Mouse (Mus musculus): ENCODE results near the gene Dnaic1. TPM values are rescaled to one million over a fixed set of nuclear protein-coding genes. Genes with fewer than 3 reads are reported as not detected.

The Dnaic1 gene
- polyA plus RNA-seq, 1 experiment = 0.96 TPM

- Histone ChIP-seq H3K27me3 (ENCODE audit: control insufficient read depth, insufficient read depth, low read length) (no peaks in the 10 kb centered on the region), H3K4me1 (replicated peaks; ENCODE audit: control insufficient read depth, insufficient read depth, low read length) (peaks cover 4% of the 10 kb centered on the region; the same call in 1 of the 2 replicates), H3K27ac (ENCODE audit: control insufficient read depth, insufficient read depth, low read length) (no peak overlapping the region), H3K4me3 (ENCODE audit: control insufficient read depth, insufficient read depth, low read length) (no peak overlapping the region), H3K36me3 (ENCODE audit: control insufficient read depth, insufficient read depth, low read length) (no peaks in the 10 kb centered on the region)
- no peak for DNase-seq
- TF ChIP-seq CTCF (IDR thresholded peaks at IDR 0.05; ENCODE audit: borderline replicate concordance, control insufficient read depth, extremely low read depth, insufficient read depth, low read length, poor library complexity) (no peak), POLR2A (IDR thresholded peaks at IDR 0.05; ENCODE audit: control insufficient read depth, extremely low read depth, insufficient read depth, low read length, poor library complexity) (no peak)
- WGBS = 1% methylated on average over 7 of the region's 8 CpGs
Observed at GRCm38 (mm10) chr4:41665009-41665675, 95.6 kb downstream of the Dnaic1 start.

GRCm38 (mm10) chr4:41666646-41667045, 97.1 kb downstream of the Dnaic1 start:
- Histone ChIP-seq H3K27me3 (ENCODE audit: control insufficient read depth, insufficient read depth, low read length) (no peaks in the 10 kb centered on the region), H3K27ac (ENCODE audit: control insufficient read depth, insufficient read depth, low read length) (no peak overlapping the region), H3K4me3 (ENCODE audit: control insufficient read depth, insufficient read depth, low read length) (no peak overlapping the region), H3K4me1 (replicated peaks; ENCODE audit: control insufficient read depth, insufficient read depth, low read length) (peaks cover 4% of the 10 kb centered on the region; the same call in 1 of the 2 replicates), H3K36me3 (ENCODE audit: control insufficient read depth, insufficient read depth, low read length) (no peaks in the 10 kb centered on the region)
- TF ChIP-seq POLR2A (IDR thresholded peaks at IDR 0.05; ENCODE audit: control insufficient read depth, extremely low read depth, insufficient read depth, low read length, poor library complexity) = no peak
- TF ChIP-seq CTCF (IDR thresholded peaks at IDR 0.05; ENCODE audit: borderline replicate concordance, control insufficient read depth, extremely low read depth, insufficient read depth, low read length, poor library complexity) = no peak
- no peak for DNase-seq
- WGBS = 95% methylated on average over 11 of the region's 11 CpGs

DNA sequence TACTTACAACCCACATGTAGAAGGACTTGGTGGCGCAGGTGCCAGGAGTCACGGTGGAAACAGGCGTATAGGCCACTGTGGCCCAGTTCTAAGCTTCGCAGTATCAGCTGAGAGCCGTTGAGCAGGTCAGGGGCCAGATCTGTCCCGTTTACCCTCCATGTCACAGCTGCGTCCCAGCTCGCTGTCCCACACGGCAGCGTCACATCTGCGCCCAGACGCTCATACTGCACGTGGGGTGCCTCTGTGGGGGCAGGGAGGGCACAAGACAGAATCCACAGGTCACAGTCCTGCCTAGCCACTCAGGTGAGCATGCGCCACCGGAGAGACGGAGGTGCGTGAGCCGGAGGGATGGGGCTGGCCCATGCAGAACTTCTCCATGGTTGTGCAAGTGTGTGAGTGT, 101.3 kb downstream of the Dnaic1 start:
- no peak for DNase-seq
- no peak overlapping the region for H3K4me3 ChIP-seq (ENCODE audit: control insufficient read depth, insufficient read depth, low read length)
- H3K4me1 ChIP-seq (replicated peaks; ENCODE audit: control insufficient read depth, insufficient read depth, low read length) = no peaks in the 10 kb centered on the region
- H3K36me3 ChIP-seq (ENCODE audit: control insufficient read depth, insufficient read depth, low read length) = no peaks in the 10 kb centered on the region
- H3K27me3 ChIP-seq (ENCODE audit: control insufficient read depth, insufficient read depth, low read length) = no peaks in the 10 kb centered on the region
- TF ChIP-seq CTCF (IDR thresholded peaks at IDR 0.05; ENCODE audit: borderline replicate concordance, control insufficient read depth, extremely low read depth, insufficient read depth, low read length, poor library complexity) = no peak
- TF ChIP-seq POLR2A (IDR thresholded peaks at IDR 0.05; ENCODE audit: control insufficient read depth, extremely low read depth, insufficient read depth, low read length, poor library complexity) = no peak
- WGBS = 90% methylated on average over 18 of the region's 18 CpGs
- H3K27ac ChIP-seq (ENCODE audit: control insufficient read depth, insufficient read depth, low read length) = no peak overlapping the region

DNA sequence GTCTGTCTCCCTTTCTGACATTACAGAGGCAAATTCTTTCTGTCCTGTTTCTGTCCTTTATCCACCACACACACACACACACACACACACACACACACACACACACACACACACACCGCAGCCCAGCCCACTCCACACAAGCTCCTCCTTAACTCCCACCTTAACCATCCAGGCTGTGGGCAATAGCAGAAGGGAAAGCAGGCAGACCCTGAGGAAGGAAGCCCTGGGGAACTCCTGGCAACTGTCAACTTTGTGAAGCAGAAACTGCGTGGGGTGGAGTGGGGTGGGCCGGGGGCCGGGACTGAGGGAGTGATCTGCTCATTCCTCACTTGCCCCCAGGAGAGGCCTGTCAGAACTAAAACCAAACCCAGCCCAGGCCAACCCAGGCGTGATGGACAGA, 101.9 kb downstream of the Dnaic1 start:
- no peaks in the 10 kb centered on the region for H3K36me3 ChIP-seq (ENCODE audit: control insufficient read depth, insufficient read depth, low read length)
- H3K27me3 ChIP-seq (ENCODE audit: control insufficient read depth, insufficient read depth, low read length) = no peaks in the 10 kb centered on the region
- no peak overlapping the region for H3K4me3 ChIP-seq (ENCODE audit: control insufficient read depth, insufficient read depth, low read length)
- no peak for DNase-seq
- H3K4me1 ChIP-seq (replicated peaks; ENCODE audit: control insufficient read depth, insufficient read depth, low read length) = no peaks in the 10 kb centered on the region
- 36% methylated on average over 5 of the region's 5 CpGs for WGBS
- no peak for TF ChIP-seq POLR2A (IDR thresholded peaks at IDR 0.05; ENCODE audit: control insufficient read depth, extremely low read depth, insufficient read depth, low read length, poor library complexity)
- TF ChIP-seq CTCF (IDR thresholded peaks at IDR 0.05; ENCODE audit: borderline replicate concordance, control insufficient read depth, extremely low read depth, insufficient read depth, low read length, poor library complexity) = no peak
- no peak overlapping the region for H3K27ac ChIP-seq (ENCODE audit: control insufficient read depth, insufficient read depth, low read length)

- H3K36me3 ChIP-seq (ENCODE audit: control insufficient read depth, insufficient read depth, low read length) = no peaks in the 10 kb centered on the region
- no peaks in the 10 kb centered on the region for H3K4me1 ChIP-seq (replicated peaks; ENCODE audit: control insufficient read depth, insufficient read depth, low read length)
- no peak for DNase-seq
- TF ChIP-seq CTCF (IDR thresholded peaks at IDR 0.05; ENCODE audit: borderline replicate concordance, control insufficient read depth, extremely low read depth, insufficient read depth, low read length, poor library complexity) = no peak
- no peak overlapping the region for H3K27ac ChIP-seq (ENCODE audit: control insufficient read depth, insufficient read depth, low read length)
- WGBS = 50% methylated on average over 8 of the region's 8 CpGs
- H3K4me3 ChIP-seq (ENCODE audit: control insufficient read depth, insufficient read depth, low read length) = no peak overlapping the region
- no peaks in the 10 kb centered on the region for H3K27me3 ChIP-seq (ENCODE audit: control insufficient read depth, insufficient read depth, low read length)
Observed at GRCm38 (mm10) chr4:41671963-41672480, 102.4 kb downstream of the Dnaic1 start.

DNA sequence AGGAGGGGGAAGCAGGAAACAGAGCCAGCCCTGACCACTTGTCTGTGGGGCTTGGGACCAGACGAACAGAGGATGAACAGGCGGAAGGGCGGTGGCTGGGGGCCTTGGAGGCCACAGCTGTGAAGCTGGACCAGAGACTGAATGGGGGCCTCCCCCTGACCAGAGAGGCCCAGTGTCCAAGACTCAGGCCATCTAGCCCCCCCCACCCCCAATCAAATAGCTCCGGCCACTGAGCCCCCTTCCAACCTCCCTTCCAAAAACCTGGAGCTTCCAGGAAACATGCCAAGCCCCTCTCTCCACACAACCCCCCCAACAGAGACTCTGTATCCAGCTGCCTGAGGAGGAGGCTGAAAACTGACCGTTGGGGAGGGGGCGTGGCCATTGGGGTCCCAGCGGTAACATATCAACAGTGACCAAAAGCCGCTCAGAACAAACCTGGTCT, 103.0 kb downstream of the Dnaic1 start:
- no peaks in the 10 kb centered on the region for H3K36me3 ChIP-seq (ENCODE audit: control insufficient read depth, insufficient read depth, low read length)
- WGBS = 75% methylated on average over 8 of the region's 8 CpGs
- H3K4me1 ChIP-seq (replicated peaks; ENCODE audit: control insufficient read depth, insufficient read depth, low read length) = no peaks in the 10 kb centered on the region
- no peak for TF ChIP-seq POLR2A (IDR thresholded peaks at IDR 0.05; ENCODE audit: control insufficient read depth, extremely low read depth, insufficient read depth, low read length, poor library complexity)
- TF ChIP-seq CTCF (IDR thresholded peaks at IDR 0.05; ENCODE audit: borderline replicate concordance, control insufficient read depth, extremely low read depth, insufficient read depth, low read length, poor library complexity) = no peak
- no peak for DNase-seq
- no peak overlapping the region for H3K4me3 ChIP-seq (ENCODE audit: control insufficient read depth, insufficient read depth, low read length)
- no peak overlapping the region for H3K27ac ChIP-seq (ENCODE audit: control insufficient read depth, insufficient read depth, low read length)
- H3K27me3 ChIP-seq (ENCODE audit: control insufficient read depth, insufficient read depth, low read length) = no peaks in the 10 kb centered on the region

Data from thymus, adult 2 months (tissue).